Mouse (Mus musculus) neutrophil, adult 59 days (primary cell): ENCODE results near the gene Gm4340. TPM values are rescaled to one million over a fixed set of nuclear protein-coding genes. Genes with fewer than 3 reads are reported as not detected.

Experiments used
- total RNA-seq, 2 experiments: library from RNA; stranded (reverse); gene quantifications; 1 replicate in 1 of 2; 2 replicates in 1 of 2; pipeline ENCODE4 v1.2.4; 2023

The Gm4340 gene
- total RNA-seq: not detected

GRCm38 (mm10) chr10:104193742-104194141, at the start of gene Gm4340:
TSS of gene Gm4340 (plus strand) at chr10:104194042.

GRCm38 (mm10) chr10:104151197-104151596, 42.6 kb upstream of the Gm4340 start, which contains the start of gene Gm6763:
TSS of gene Gm6763 (plus strand) at chr10:104151497.

GRCm38 (mm10) chr10:104159706-104160105, 34.1 kb upstream of the Gm4340 start, which contains the start of gene Gm8764:
TSS of gene Gm8764 (plus strand) at chr10:104160006.

DNA sequence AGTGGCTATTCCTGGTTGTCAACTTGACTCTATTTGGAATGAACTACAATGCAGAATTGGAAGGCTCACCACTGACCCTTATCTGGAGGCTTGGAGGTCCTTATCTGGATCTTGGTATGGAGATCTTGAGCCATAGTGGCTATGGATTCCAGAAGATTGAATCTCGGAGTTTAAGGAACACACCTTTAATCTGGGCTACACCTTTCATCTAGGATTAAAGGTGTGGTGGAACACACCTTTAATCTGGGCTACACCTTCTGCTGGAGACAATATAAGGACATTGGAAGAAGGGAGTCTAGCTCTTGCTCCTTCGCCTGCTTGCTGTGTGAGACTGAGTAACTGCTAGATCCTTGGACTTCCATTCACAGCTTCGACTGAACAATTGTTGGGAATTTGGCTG, 25.6 kb upstream of the Gm4340 start, which contains the start of gene Gm21304:
TSS of gene Gm21304 (plus strand) at position 301 of the 400 bp plus-strand sequence.

GRCm38 (mm10) chr10:104176724-104177123, 17.1 kb upstream of the Gm4340 start, which contains the start of gene Gm21312:
TSS of gene Gm21312 (plus strand) at chr10:104177024.

DNA sequence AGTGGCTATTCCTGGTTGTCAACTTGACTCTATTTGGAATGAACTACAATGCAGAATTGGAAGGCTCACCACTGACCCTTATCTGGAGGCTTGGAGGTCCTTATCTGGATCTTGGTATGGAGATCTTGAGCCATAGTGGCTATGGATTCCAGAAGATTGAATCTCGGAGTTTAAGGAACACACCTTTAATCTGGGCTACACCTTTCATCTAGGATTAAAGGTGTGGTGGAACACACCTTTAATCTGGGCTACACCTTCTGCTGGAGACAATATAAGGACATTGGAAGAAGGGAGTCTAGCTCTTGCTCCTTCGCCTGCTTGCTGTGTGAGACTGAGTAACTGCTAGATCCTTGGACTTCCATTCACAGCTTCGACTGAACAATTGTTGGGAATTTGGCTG, 8.6 kb upstream of the Gm4340 start, which contains the start of gene Gm20765:
TSS of gene Gm20765 (plus strand) at position 301 of the 400 bp plus-strand sequence.

Other genes with a start within 250 kb of the Gm4340 start
- gene Gm21293, start 51.1 kb upstream of the Gm4340 start, total RNA-seq: not detected
- gene Gm6763, start 42.5 kb upstream of the Gm4340 start, total RNA-seq: not detected
- not detected for gene Gm8764, start 34.0 kb upstream of the Gm4340 start, total RNA-seq
- not detected for gene Gm21304, start 25.5 kb upstream of the Gm4340 start, total RNA-seq
- not detected for gene Gm21312, start 17.0 kb upstream of the Gm4340 start, total RNA-seq
- not detected for gene Gm20765, start 8.5 kb upstream of the Gm4340 start, total RNA-seq